ENCODE assay signal across 9 mouse cellular contexts in genomic region chr8:19979536-19980345, GRCm38 (mm10).
DNase-seq lines count a peak whose midpoint lies in the region; ATAC-seq and TF ChIP-seq lines count a peak whose summit lies in the region.
"Had no signal": no experiment of that assay in that cellular context is flagged by ENCODE, and none has a peak within 500 bp of the region (broad histone marks: within the 10 kb centered on the region; RNA-seq: fewer than 3 reads in every experiment).

No protein-coding gene starts in this region.

- peak; percentile 98 for ATAC-seq in forebrain, postnatal 0 days
- peak; percentile 99 for ATAC-seq in hematopoietic stem cell, adult 5-6 weeks (replicated peaks in 1 of 2; ENCODE audit: insufficient read depth in 1 of 2, low FRiP score in 2 of 2, low TSS enrichment in 1 of 2, low read depth in 1 of 2, poor library complexity in 2 of 2, severe bottlenecking in 2 of 2)

- no peak overlapping the region for H3K27ac ChIP-seq in MEL (ENCODE audit: control insufficient read depth, low read depth, low read length)
- no peak overlapping the region for H3K27ac ChIP-seq in forebrain, postnatal 0 days (ENCODE audit: low read depth, low read length)

- no peak overlapping the region for H3K4me3 ChIP-seq in MEL (ENCODE audit: control insufficient read depth in 1 of 2, insufficient read depth in 1 of 2, low read depth in 2 of 2, low read length in 2 of 2)
- H3K4me3 ChIP-seq in forebrain, postnatal 0 days (ENCODE audit: low read depth, low read length), result peak overlapping the region; percentile 35
- H3K4me3 ChIP-seq: myocyte had no signal

- TF ChIP-seq CTCF in MEL (IDR thresholded peaks at IDR 0.05 in 2 of 3, conservative IDR thresholded peaks at IDR 0.05 in 1 of 3; ENCODE audit: control insufficient read depth in 1 of 3, insufficient read depth in 1 of 3, low read depth in 2 of 3, low read length in 3 of 3, poor library complexity in 1 of 3, severe bottlenecking in 1 of 3), result peak; percentile 8 to 40 (median 27); a peak in 3 of 6 replicates
- peak; percentile 76 for TF ChIP-seq CTCF in forebrain, postnatal 0 days (IDR thresholded peaks at IDR 0.05; ENCODE audit: low read depth)

- no peak for TF ChIP-seq EP300 in MEL (IDR thresholded peaks at IDR 0.05; ENCODE audit: low read depth in 1 of 2, low read length in 2 of 2)

- peak overlapping the region; percentile 63 for H3K4me2 ChIP-seq in forebrain, postnatal 0 days (ENCODE audit: low read depth)

- no peak for TF ChIP-seq POLR2A in MEL (IDR thresholded peaks at IDR 0.05; ENCODE audit: control insufficient read depth in 1 of 2, insufficient read depth in 1 of 2, low read depth in 1 of 2, low read length in 2 of 2, poor library complexity in 1 of 2)

- WGBS in forebrain, postnatal 0 days, result 10% methylated on average over 35 of the region's 42 CpGs

- DNase-seq in MEL (ENCODE audit: low read depth, low spot score), result no peak
- DNase-seq in cerebellum, adult 8-10 months, result peak; percentile 53
- DNase-seq in forebrain, postnatal 0 days, result peak; percentile 75
- DNase-seq in layer of hippocampus, adult 9-11 months, result peak; percentile 29
- DNase-seq in lung, postnatal 25 days (ENCODE audit: low spot score), result peak; percentile 64
- peak; percentile 83 for DNase-seq in retina, postnatal 1 day
- peak; percentile 76 for DNase-seq in thymus, postnatal 4 days

- H3K36me3 ChIP-seq in MEL (ENCODE audit: control insufficient read depth in 1 of 2, insufficient read depth in 2 of 2, low read length in 2 of 2), result no peaks in the 10 kb centered on the region
- no peaks in the 10 kb centered on the region for H3K36me3 ChIP-seq in forebrain, postnatal 0 days (ENCODE audit: insufficient read depth)

- H3K9ac ChIP-seq in MEL (ENCODE audit: control insufficient read depth, low read depth, low read length, poor library complexity, severe bottlenecking), result no peak overlapping the region
- H3K9ac ChIP-seq in forebrain, postnatal 0 days, result peak overlapping the region; percentile 61

- no peaks in the 10 kb centered on the region; a peak in 1 of 4 replicates for H3K27me3 ChIP-seq in MEL (ENCODE audit: control insufficient read depth in 1 of 2, insufficient read depth in 2 of 2, low read length in 2 of 2)
- H3K27me3 ChIP-seq in forebrain, postnatal 0 days (ENCODE audit: insufficient read depth, low read length), result no peaks in the 10 kb centered on the region

- TF ChIP-seq RAD21 in MEL (IDR thresholded peaks at IDR 0.05; ENCODE audit: low read depth, low read length), result no peak; the same call in 1 of the 2 replicates

- no peaks in the 10 kb centered on the region for H3K9me3 ChIP-seq in MEL (replicated peaks; ENCODE audit: insufficient read depth, low read length)
- H3K9me3 ChIP-seq in forebrain, postnatal 0 days (ENCODE audit: low read length), result no peaks in the 10 kb centered on the region

- no peaks in the 10 kb centered on the region; the same call in 1 of the 2 replicates for H3K79me2 ChIP-seq in MEL (ENCODE audit: control insufficient read depth, insufficient read depth, low read length, poor library complexity)

- no peaks in the 10 kb centered on the region for H3K4me1 ChIP-seq in MEL (ENCODE audit: control insufficient read depth in 1 of 2, insufficient read depth in 2 of 2, low read length in 2 of 2)
- no peaks in the 10 kb centered on the region for H3K4me1 ChIP-seq in forebrain, postnatal 0 days (ENCODE audit: insufficient read depth)

TF ChIP-seq in MEL, 35 proteins besides CTCF, POLR2A, EP300 and RAD21:
- TF ChIP-seq JUND (IDR thresholded peaks at IDR 0.05; ENCODE audit: low read depth, low read length) (no peak), ELF1 (IDR thresholded peaks at IDR 0.05; ENCODE audit: low read depth, low read length) (no peak), MYB (IDR thresholded peaks at IDR 0.05; ENCODE audit: low read depth, low read length) (no peak), POLR2AphosphoS5 (IDR thresholded peaks at IDR 0.05; ENCODE audit: borderline replicate concordance, low read depth, low read length) (no peak), E2F4 (IDR thresholded peaks at IDR 0.05; ENCODE audit: borderline replicate concordance, low read depth, low read length) (no peak), SIN3A (IDR thresholded peaks at IDR 0.05; ENCODE audit: low read length) (no peak), USF2 (IDR thresholded peaks at IDR 0.05; ENCODE audit: borderline replicate concordance in 1 of 2, insufficient read depth in 1 of 2, low read depth in 1 of 2, low read length in 2 of 2) (no peak), ETS1 (IDR thresholded peaks at IDR 0.05; ENCODE audit: low read depth, low read length) (no peak), POLR2AphosphoS2 (IDR thresholded peaks at IDR 0.05; ENCODE audit: low read length) (no peak), MYC (IDR thresholded peaks at IDR 0.05; ENCODE audit: low read depth, low read length) (no peak), USF1 (IDR thresholded peaks at IDR 0.05; ENCODE audit: low read depth, low read length) (no peak), BHLHE40 (IDR thresholded peaks at IDR 0.05; ENCODE audit: borderline replicate concordance, low read depth, low read length) (no peak), ZC3H11A (IDR thresholded peaks at IDR 0.05; ENCODE audit: low read depth, low read length) (no peak), MAX (IDR thresholded peaks at IDR 0.05; ENCODE audit: low read length) (no peak), NELFE (IDR thresholded peaks at IDR 0.05; ENCODE audit: low read depth, low read length) (no peak), TCF12 (IDR thresholded peaks at IDR 0.05; ENCODE audit: low read depth, low read length) (no peak), UBTF (IDR thresholded peaks at IDR 0.05; ENCODE audit: borderline replicate concordance, insufficient read depth, low read depth, low read length) (no peak)
